Mouse (Mus musculus) hindbrain, postnatal 0 days (tissue): ENCODE measurements around the gene Asprv1. TPM values are rescaled to one million over a fixed set of nuclear protein-coding genes. Genes with fewer than 3 reads are reported as not detected.

Experiments
- ATAC-seq: fragments of 200-750 bp; cut with Nextera tagmentation; 2 replicates; pipeline ENCODE4 v1.8.0; 2017; ENCODE audit warnings: mild to moderate bottlenecking, moderate TSS enrichment, moderate library complexity
- DNase-seq: peaks from one replicate; pipeline ENCODE4 v3.0.0-alpha.2; 2015; ENCODE audit warnings: low spot score
- H3K27ac ChIP-seq: fragments of 300-500 bp; sonication (generic); 2 replicates; pipeline ENCODE4 v1.5.1; 2014; ENCODE audit warnings: mild to moderate bottlenecking
- H3K27me3 ChIP-seq: fragments of 300-500 bp; sonication (generic); 2 replicates; pipeline ENCODE4 v1.6.1; 2014; ENCODE audit warnings: low read length, mixed read lengths; ENCODE audit not compliant: insufficient read depth
- H3K36me3 ChIP-seq: fragments of 300-500 bp; sonication (generic); 2 replicates; pipeline ENCODE4 v1.6.1; 2014; ENCODE audit warnings: low read length, mixed read lengths; ENCODE audit not compliant: insufficient read depth
- H3K4me1 ChIP-seq: fragments of 300-500 bp; sonication (generic); 2 replicates; pipeline ENCODE4 v1.6.1; 2014; ENCODE audit warnings: antibody characterized with exemption, low read length, mixed read lengths; ENCODE audit not compliant: insufficient read depth
- H3K4me2 ChIP-seq: fragments of 300-500 bp; sonication (generic); 2 replicates; pipeline ENCODE4 v1.6.1; 2014; ENCODE audit warnings: low read depth, mild to moderate bottlenecking, low read length, moderate library complexity, mixed read lengths
- H3K4me3 ChIP-seq: fragments of 300-500 bp; sonication (generic); 2 replicates; pipeline ENCODE4 v1.5.1; 2014; ENCODE audit warnings: low read length
- H3K9ac ChIP-seq: fragments of 300-500 bp; sonication (generic); replicated peaks from 2 replicates; pipeline ENCODE4 v1.6.1; 2014; ENCODE audit warnings: mild to moderate bottlenecking, low read length, moderate library complexity, mixed read lengths
- H3K9me3 ChIP-seq: fragments of 300-500 bp; sonication (generic); 2 replicates; pipeline ENCODE4 v1.6.1; 2016; ENCODE audit warnings: low read length, mixed read lengths
- CTCF ChIP-seq: IDR thresholded peaks from 2 replicates; pipeline ENCODE4 v1.5.1; 2016; ENCODE audit warnings: antibody characterized with exemption, control low read depth, low read depth
- WGBS: fragments of 180-500 bp; shearing (Covaris S2); extraction: QIAGEN DNeasy Blood & Tissue Kit; methylation state at CpG from one replicate; pipeline ENCODE4 v1.1.7; 2014; 5-methylcytosine and 5-hydroxymethylcytosine counted together
- polyA plus RNA-seq: library from polyadenylated mRNA; unstranded; fragments of >200 nt; fragmentation: Nextera tagmentation; extraction: Ambion mirVana; gene quantifications from 2 replicates; pipeline ENCODE4 v1.2.1, GENCODE M21; 2015
- total RNA-seq: library from RNA; depleted of rRNA; stranded (reverse); fragments of >200 nt; gene quantifications from 2 replicates; pipeline ENCODE4 v1.2.3, GENCODE M21; 2014

Gene Asprv1
- total and polyA plus RNA-seq, 2 experiments from 2014 or later, result 0.73 to 0.99 TPM

GRCm38 (mm10) chr6:86584296-86585015, 43.5 kb upstream of the Asprv1 start:
- Histone ChIP-seq H3K27ac (peak overlapping the region; percentile 93), H3K9me3 (no peaks in the 10 kb centered on the region)
- peak; percentile 77 for ATAC-seq

GRCm38 (mm10) chr6:86585070-86585600, 42.8 kb upstream of the Asprv1 start:
- H3K9me3 ChIP-seq, result 0 out of 2 replicates have a peak, but pooled peaks cover 2% of the 10 kb centered on the region
- H3K36me3 ChIP-seq, result no peaks in the 10 kb centered on the region
- TF ChIP-seq CTCF, result no peak
- peak; percentile 94 for ATAC-seq
- 2% methylated on average over 16 of the region's 16 CpGs for WGBS
- peak overlapping the region; percentile 26 for H3K4me3 ChIP-seq
- peak overlapping the region; percentile 54 for H3K4me2 ChIP-seq
- peak overlapping the region; percentile 54 for H3K9ac ChIP-seq
- H3K27me3 ChIP-seq, result no peaks in the 10 kb centered on the region
- peaks cover 17% of the 10 kb centered on the region for H3K4me1 ChIP-seq
- DNase-seq, result peak; percentile 92
- H3K27ac ChIP-seq, result peak overlapping the region; percentile 93

More at GRCm38 (mm10) chr6:86584296-86585015, 43.5 kb upstream of the Asprv1 start:
- TF ChIP-seq CTCF, result no peak
- Histone ChIP-seq H3K9ac (peak overlapping the region; percentile 54), H3K36me3 (no peaks in the 10 kb centered on the region), H3K4me2 (peak overlapping the region; percentile 54), H3K27me3 (no peaks in the 10 kb centered on the region), H3K4me1 (peaks cover 17% of the 10 kb centered on the region), H3K4me3 (peak overlapping the region; percentile 26)
- peak; percentile 79 for DNase-seq
- 11% methylated on average over 14 of the region's 14 CpGs for WGBS

GRCm38 (mm10) chr6:86586070-86586469, 41.9 kb upstream of the Asprv1 start:
- no peaks in the 10 kb centered on the region for H3K27me3 ChIP-seq
- no peak overlapping the region for H3K4me3 ChIP-seq
- H3K9me3 ChIP-seq, result 0 out of 2 replicates have a peak, but pooled peaks cover 2% of the 10 kb centered on the region
- H3K36me3 ChIP-seq, result no peaks in the 10 kb centered on the region
- H3K27ac ChIP-seq, result peak overlapping the region; percentile 93
- TF ChIP-seq CTCF, result no peak
- no peak overlapping the region for H3K9ac ChIP-seq
- H3K4me1 ChIP-seq, result peaks cover 17% of the 10 kb centered on the region
- DNase-seq (no peak), ATAC-seq (no peak)
- H3K4me2 ChIP-seq, result no peak overlapping the region; the same call in 1 of the 2 replicates
- 65% methylated on average over 5 of the region's 5 CpGs for WGBS

- Histone ChIP-seq H3K36me3 (no peaks in the 10 kb centered on the region), H3K4me1 (peaks cover 17% of the 10 kb centered on the region), H3K9ac (no peak overlapping the region), H3K4me2 (no peak overlapping the region), H3K9me3 (0 out of 2 replicates have a peak, but pooled peaks cover 2% of the 10 kb centered on the region), H3K27me3 (no peaks in the 10 kb centered on the region), H3K4me3 (no peak overlapping the region), H3K27ac (no peak overlapping the region)
- WGBS, result 88% methylated on average over 7 of the region's 7 CpGs
- no peak for TF ChIP-seq CTCF
- ATAC-seq (no peak), DNase-seq (no peak)
Observed at GRCm38 (mm10) chr6:86588429-86588828, 39.5 kb upstream of the Asprv1 start.

GRCm38 (mm10) chr6:86593146-86593897, 34.6 kb upstream of the Asprv1 start:
- Histone ChIP-seq H3K27me3 (no peaks in the 10 kb centered on the region), H3K4me2 (no peak overlapping the region), H3K4me3 (no peak overlapping the region), H3K27ac (no peak overlapping the region), H3K9ac (no peak overlapping the region), H3K4me1 (no peaks in the 10 kb centered on the region), H3K9me3 (0 out of 2 replicates have a peak, but pooled peaks cover 2% of the 10 kb centered on the region), H3K36me3 (no peaks in the 10 kb centered on the region)
- ATAC-seq, result no peak
- peak; percentile 24; the same call in 1 of the 2 replicates for TF ChIP-seq CTCF
- DNase-seq, result no peak
- WGBS, result 85% methylated on average over 10 of the region's 10 CpGs

- WGBS, result 22% methylated on average over 9 of the region's 9 CpGs
- TF ChIP-seq CTCF, result no peak
- Histone ChIP-seq H3K27me3 (no peaks in the 10 kb centered on the region), H3K36me3 (no peaks in the 10 kb centered on the region), H3K9me3 (0 out of 2 replicates have a peak, but pooled peaks cover 2% of the 10 kb centered on the region), H3K4me1 (no peaks in the 10 kb centered on the region), H3K27ac (no peak overlapping the region), H3K4me3 (peak overlapping the region; percentile 11), H3K9ac (no peak overlapping the region), H3K4me2 (peak overlapping the region; percentile 31)
- DNase-seq (peak; percentile 38), ATAC-seq (peak; percentile 53; the same call in 1 of the 2 replicates)
Observed at GRCm38 (mm10) chr6:86594636-86595035, 33.3 kb upstream of the Asprv1 start.
